Mouse (Mus musculus) spleen, postnatal 14 days (tissue): ENCODE results near the gene Ash1l.
"Not testable (repeated sequence)": the region's sequence is repeated elsewhere in the genome, so short reads cannot be mapped to it uniquely, and the experiment has no call there.

Experiments
- DNase-seq, 2 experiments: peaks; one replicate each; pipeline ENCODE4 v3.0.0; 2021 to 2022; ENCODE audit warnings: low spot score in 2 of 2

Gene Ash1l

DNA sequence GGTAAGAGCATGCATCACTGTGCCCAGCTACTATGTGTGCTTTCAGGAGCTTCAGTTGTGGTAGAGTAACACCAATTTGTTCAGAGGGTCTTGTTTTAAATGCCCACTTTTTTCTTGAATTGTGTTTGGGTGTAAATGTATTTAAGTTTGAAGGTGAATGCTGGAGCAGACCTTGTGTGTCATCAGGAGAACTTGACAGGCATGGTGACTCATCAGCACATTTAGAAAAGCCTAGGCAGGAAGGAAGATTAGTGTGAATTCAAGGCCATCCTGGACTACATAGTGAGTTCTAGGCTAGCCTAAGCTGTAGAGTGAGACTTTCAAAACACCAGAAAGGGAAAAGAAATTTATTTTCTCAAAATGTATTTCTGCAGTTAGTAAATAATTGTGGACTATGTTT is 3.3 kb downstream of the Ash1l start:
- no peak for DNase-seq

DNA sequence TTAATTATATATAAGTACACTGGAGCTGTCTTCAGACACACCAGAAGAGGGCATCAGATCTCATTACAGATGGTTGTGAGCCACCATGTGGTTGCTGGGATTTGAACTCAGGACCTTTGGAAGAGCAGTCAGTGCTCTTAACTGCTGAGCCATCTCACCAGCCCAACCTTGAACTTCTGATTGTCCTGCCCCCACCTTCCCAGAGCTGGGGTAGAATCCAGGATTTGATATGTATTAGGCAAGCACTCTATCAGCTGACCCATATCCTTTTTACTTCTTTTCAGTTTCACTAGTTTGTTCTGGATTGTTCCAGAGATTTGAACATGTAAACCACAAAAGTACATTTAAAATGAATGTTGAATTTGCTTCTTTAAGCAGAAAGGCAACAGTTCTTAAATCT is 12.8 kb downstream of the Ash1l start:
- DNase-seq = not testable (repeated sequence)

DNA sequence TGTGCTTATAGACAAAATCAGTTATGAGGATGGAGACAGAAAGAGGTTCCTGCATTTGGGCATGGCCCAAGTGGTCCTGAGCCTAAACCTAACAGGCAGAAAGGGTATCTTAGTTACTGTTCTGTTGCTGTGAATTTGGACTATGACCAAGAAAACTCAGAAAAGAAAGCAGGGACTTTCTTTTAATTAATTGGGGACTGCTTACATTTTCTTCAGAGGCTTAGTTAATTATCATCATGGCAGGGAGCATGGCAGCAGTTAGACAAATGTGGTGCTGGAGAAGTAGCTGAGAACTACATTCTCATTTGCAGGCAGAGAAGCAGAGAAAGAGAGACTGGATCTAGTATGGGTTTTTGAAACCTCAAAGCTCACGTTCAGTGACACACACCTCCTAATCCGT is 24.6 kb downstream of the Ash1l start:
- no peak for DNase-seq

DNA sequence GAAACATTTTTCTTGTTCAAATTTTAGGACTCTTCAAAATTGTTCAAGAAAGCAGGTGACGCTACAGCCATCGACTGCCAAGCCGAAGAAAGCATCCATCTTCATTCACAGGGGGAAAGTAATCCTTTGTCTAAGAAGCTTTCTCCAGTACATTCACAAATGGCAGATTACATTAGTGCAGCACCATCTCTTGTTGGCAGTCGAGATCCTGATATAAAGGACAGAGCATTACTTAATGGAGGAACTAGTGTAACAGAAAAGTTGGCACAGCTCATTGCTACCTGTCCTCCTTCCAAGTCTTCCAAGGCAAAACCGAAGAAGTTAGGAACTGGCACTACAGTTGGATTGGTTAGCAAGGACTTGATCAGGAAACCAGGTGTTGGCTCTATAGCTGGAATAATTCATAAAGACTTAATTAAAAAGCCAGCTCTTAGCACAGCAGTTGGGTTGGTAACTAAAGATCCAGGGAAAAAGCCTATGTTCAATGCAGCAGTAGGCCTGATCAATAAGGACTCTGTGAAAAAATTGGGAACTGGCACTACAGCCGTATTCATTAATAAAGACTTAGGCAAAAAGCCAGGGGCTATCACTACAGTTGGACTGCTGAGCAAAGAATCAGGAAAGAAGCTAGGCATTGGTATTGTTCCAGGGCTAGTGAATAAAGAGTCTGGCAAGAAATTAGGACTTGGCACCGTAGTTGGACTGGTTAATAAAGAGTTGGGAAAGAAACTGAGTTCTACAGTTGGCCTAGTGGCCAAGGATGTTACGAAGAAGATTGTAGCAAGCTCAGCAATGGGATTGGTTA is 31.0 kb downstream of the Ash1l start:
- DNase-seq = no peak

DNA sequence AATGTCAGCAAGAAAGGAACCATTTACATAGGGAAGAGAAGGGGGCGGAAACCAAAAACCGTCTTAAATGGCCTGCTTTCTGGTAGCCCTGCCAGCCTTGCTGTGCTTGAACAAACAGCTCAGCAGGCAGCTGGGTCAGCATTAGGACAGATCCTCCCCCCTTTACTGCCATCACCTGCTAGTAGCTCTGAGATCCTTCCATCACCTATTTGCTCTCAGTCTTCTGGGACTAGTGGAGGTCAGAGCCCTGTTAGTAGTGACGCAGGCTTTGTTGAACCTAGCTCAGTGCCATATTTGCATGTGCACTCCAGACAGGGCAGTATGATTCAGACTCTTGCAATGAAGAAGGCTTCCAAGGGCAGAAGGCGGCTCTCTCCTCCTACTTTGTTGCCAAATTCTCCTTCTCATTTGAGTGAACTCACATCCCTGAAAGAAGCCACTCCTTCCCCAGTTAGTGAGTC is 33.5 kb downstream of the Ash1l start:
- no peak for DNase-seq

DNA sequence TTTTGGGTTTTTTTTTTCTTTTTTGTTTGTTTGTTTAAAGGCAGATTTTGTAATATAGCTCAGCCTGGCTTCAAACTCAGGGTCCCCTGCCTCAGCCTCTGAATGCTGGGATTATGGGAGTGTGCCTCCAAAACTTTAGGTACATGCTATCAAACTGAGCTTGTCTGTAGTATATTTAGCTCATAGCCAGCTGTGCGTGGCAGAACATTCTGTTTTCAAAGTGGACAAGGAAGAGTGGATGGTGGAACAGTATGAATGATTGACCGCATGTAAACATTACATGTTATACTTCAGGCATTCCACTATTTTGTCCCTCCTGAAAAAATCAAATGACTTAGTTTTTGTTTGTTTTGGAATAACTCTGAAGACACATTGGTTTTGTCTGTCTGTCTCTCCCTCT is 42.4 kb downstream of the Ash1l start:
- no peak for DNase-seq

DNA sequence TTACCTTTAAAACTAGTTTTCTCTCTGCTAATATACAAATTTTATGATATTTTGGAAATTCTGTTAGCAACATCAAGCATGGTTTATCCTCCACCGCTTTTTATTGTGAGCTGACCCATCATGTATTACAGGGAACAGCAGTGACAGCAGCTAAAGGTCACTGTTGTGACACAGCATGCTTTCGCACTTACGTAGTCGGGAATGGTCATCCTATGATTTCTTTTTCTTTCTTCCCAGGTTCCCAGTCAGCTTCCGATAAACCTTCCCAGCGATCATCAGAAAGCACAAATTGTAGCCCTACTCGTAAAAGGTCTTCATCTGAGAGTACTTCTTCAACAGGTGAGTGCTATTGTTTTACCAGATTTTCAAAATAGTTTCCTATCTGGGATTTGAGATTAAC is 51.1 kb downstream of the Ash1l start:
- DNase-seq = no peak

DNA sequence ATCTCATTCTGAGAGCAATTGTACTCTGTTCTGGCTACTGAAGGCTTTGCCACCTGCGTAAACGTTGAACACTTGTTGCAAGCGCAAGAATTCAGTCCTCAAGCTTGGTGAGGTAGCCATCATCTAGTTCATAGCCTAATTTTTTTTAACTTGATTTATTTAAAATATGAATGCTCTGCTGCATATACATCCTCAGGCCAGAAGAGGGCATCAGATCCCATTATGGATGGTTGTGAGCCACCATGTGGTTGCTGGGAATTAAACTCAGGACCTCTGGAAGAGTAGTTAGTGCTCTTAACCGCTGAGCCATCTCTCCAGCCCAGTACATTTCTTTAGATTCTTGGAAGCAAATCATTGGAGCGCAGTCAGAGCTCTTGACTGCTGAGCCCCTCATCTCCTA is 80.5 kb downstream of the Ash1l start:
- not testable (repeated sequence) for DNase-seq

DNA sequence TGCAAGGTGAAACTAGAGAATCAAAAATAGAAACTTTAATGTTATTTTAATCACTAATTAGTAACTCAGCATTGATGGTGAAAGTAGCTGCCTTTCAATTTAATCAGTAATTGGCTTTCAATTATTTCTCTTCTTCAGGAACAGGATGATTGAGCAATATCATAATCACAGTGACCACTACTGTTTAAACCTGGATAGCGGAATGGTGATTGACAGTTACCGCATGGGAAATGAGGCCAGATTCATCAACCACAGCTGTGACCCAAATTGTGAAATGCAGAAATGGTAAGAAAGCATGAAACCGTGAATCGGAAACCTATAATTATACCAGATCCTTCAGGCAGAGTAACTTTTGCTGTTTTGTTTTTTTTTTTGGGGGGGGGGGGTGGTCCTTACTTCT is 92.9 kb downstream of the Ash1l start:
- DNase-seq = no peak

DNA sequence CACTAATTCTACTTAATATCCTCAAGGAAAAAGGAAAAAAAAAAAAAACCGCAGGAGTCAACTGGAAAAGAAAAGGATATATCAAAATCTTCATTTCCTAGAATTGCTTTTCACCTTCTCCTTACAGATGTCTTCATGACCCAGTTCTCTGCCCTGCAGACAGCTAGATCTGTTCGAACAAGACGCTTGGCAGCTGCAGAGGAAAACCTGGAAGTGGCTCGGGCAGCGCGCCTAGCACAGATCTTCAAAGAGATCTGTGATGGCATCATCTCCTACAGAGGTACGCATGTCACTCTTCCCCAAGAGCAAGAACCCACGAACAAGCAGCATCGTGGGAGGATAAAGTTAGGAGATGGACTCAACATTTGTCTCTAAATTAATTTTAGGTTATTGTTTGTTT is 107.9 kb downstream of the Ash1l start:
- no peak for DNase-seq

DNA sequence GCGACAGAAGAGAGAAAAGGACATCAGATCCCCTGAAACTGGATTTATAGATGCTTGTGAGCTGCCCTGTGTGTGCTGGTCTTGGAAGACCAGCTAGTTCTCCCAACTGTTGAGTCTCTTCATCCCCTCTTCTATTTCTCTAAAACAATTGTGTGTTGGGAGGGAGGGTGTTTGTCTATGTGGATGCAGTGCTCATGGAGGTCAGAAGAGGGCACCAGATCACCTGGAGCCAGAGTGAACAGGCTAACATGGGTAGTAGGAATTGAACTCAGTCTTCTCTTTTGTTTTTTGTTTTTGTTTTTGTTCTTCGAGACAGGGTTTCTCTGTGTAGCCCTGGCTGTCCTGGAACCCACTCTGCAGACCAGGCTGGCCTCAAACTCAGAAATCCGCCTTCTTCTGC is 108.4 kb downstream of the Ash1l start:
- peak in 1 of 2 experiments; percentile 28 for DNase-seq

DNA sequence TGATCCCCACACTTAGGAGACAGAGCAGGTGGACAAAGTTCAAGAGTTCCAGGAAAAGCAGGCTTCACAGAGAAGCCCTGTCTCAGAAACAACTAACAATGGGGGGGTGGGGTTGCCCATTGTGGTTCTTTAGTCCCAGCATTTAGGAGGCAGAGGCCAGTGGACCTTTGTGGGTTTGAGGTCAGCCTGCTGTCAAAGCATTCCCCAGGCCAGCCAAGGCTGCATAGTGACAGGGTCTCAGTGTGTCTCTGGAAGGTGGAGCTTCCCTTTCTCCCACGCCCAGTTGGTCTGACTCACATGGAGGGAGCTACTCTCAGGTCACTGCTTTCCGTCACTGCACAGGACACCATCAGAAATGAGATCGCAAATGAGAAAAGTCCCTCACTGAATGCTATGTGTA is 111.3 kb downstream of the Ash1l start:
- DNase-seq = no peak

DNA sequence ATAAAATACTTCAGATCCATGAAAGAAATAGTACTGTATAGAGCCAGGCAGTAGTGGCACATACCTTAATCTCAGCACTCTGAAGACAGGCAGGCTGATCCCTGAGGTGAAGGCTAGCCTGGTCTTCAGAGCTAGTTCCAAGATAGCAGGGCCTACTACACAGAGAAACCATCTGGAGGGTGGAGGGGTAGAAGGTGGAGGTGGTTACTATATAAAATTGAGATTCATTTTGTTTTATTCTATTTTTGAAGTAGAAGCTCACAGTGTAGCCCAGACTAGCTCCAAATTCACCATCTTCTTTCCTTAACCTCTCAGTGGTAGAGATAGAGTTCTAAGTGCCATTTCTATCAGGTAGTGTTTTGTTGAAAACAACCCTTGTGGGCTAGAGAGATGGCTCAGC is 116.8 kb downstream of the Ash1l start:
- DNase-seq = no peak

DNA sequence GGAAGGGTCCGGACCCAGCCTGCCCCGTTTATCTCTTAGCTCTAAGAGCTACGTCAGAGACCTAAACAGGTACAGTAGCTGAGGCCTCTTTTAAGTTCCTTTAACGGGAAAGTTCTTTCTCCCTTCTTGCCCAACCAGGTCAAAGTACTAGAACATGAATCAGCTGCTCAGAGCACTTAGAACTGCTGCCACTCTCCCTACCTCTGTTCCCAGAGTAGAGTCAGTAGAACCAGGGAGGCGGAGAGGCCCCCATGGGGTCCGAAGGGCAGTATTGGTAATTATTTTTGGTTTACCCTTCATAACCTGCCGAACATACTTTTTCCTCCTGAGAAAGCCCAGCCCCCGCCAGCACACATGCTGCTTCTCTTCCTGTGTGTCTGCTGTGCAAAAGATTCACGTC is 127.0 kb downstream of the Ash1l start:
- DNase-seq = no peak

DNA sequence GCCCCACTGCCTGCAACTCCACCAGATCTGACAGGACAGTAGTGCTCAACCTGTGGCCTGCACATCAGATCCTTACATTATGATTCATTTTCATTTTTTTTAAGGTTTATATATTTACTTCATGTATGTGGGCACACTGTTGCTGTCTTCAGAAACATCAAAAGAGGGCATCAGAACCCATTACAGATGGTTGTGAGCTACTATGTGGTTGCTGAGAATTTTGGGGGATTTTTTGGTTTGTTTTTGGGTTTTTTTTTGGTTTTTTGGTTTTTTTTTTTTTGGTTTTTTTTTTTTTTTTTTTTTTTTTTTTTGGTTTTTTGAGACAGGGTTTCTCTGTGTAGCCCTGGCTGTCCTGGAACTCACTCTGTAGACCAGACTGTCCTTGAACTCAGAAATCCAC is 131.9 kb downstream of the Ash1l start:
- not testable (repeated sequence) for DNase-seq

DNA sequence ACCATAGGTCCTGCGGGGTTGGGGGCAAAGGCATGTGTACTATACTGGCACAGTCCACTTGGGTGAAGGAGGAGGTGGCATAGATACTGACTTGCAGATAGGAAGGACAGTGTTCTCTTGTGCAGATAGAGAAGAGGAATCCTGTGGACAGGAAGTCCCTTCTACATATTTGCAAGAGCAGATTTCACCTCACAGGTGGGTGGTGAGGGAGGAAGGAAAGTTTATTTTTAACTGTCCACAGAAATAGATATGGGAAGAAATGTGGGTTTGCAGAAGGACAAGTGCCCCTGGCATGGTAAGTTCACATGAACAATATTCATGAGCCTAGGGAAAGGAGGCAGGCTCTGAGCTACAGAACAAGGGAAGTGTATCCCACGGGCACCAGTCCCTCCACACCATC is 133.7 kb downstream of the Ash1l start:
- DNase-seq = no peak

DNA sequence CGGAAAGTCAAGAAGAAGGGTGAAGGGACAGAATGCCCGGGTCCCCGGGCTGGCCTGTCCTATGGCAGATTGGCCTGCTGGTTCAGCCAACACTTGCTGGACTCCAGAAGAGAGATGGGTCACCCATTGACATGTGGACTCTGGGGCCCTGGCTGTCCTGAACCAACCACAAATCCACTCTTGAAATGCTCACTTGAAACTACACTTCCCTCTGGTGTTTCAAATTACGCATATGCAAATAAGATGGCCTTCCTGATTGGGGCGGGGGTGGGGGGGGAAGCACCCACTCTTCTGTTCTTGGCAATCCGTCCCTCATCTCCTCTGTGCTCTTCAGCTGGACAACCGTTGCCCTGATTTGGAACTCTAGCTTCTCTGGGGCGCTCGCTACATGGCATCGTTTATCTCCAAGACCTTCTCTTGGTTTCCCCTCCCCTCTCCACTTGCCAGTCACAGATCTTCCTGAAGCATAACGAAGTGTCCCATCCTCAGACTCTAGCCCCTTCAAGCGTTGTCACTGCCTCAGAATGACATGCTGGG is 134.3 kb downstream of the Ash1l start:
- DNase-seq = no peak

DNA sequence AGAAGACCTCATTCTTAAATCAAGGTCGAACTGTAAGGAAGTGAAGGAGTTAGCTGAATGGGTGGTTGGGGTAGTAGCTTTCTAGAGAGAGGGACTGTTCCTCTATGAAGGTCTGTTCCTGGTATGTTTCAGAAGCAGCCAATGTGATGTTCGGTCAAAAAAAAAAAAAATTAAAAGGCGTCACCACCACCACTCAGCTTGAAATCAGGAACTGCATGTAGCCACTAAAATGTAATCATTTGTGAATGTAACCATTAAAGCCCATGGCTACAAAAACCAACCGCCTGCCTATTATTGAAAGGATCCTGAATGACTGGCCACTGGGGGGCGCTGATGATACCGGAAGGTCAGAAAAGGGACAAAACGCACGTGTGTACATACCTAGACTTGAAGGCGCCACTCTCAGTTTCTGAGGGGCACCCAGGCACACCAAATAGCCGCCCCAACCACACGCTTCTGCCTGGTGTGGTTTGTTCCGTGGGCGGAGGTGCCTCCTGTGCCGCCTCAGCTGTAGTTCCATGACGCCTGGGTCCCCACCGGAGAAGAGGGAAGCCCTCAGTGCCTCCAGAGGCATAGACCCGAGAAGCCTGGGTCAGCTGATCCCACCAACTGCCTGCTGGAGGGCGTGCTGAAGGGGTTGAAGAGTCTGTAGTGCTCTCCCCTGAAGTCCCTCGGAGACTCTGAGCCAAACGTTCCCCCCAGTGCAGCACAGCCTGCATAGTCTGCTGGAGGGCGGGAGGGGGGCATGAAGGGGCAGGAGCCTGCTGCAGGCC is 137.1 kb downstream of the Ash1l start:
- peak; percentile 74 to 85 for DNase-seq

DNA sequence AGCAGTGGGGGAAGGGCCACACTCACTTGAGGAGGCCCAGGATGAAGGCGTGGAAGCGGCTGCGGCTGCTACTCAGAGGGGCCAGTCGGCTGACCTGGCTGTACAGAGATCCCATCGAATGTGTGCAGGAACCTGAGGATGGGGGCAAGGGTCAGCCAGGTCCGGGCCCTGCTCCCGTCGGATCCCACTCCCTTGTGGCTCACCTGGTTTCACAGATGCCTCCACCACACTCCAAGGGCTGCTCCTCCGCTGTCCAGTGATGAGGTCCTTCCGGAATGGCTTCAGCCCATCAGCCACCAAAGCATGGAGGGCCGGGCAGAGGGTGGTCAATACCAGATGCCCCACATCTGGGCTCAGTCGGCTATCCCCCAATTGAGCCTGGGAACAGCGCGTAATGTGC is 138.6 kb downstream of the Ash1l start:
- no peak for DNase-seq

DNA sequence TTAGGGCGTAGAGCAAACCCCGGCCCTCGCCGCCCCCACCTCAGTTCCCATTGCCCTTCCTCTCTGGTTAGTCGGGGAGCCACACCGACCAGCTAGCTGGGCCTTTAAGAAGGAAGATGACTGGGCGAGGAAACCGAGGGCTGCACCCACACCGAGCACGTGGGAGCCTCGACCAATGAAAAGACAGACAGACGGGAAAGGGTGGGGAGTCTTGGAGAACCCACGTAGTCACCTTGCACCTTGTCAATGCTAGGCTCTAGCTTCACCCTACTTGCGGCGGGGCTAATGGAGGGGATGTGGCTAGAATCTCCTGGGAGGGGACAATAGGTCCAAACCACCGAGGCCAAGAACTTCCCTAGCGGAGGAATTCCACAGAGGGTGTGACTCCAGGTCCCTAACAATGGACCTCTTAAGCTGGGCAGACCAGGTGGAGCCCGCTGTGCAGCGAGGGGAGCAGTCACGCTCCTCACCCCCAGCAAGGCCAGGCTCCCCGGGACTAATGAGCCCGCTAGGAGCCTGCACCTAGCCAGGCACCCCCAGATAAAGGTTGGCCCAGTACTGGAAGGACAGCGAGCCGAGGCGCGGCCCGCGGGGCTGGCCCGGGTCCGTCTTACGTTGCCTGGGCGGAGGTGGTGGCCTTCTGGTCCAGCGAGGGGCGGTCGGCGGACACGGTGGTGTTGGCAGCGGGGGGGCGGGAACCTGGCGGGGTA is 139.6 kb downstream of the Ash1l start:
- peak; percentile 72 to 73 for DNase-seq

DNA sequence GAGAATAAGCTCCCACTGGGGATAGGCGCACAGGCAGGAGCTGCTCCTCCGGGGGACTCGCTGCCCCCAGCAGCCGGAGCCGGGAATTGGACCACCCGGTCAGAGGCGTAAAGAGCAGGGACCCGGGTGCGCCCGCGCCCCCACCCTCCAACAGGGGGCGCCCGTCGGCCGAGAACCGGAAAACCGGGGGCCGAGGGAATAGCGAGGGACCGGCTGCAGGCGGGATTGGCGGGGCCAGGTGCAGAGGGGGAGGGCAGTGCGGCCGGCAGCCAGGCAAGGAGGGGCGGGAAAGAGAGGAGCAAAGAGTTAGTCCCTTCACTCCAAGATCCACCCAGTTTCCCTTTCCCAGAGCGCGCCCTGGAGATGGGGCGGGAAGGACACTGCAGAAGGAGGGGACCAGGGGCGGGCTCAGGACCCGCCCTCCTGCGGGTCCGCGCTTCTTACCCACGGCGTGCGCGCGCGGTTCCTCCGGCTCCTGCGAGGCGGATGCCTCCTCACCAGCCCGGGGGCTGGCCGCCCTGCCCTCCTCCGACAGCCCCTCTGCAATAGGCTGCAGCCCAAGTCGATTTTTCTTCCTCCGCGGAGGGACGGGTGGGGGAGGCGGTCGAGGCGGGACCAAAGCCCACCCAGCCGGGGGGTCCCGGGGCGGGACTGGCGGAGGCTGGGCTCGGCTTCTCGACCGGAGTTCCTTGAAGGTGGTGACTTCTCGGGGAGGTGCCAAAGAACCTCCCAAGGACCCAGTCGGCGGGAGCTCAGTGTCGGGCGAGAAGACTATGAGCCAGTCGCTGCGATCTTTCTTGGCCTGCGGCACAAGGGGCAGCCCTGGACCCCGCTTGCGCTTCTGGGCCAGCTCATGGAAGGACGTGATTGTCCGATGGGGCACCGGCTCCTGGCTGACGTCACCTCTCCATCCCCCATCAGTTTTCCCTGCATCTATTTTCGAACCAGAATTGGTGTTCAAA is 140.6 kb downstream of the Ash1l start:
- DNase-seq = peak; percentile 63 to 77
